Mouse (Mus musculus) liver, embryonic 16.5 days (tissue): ENCODE data around the gene Ugt1a1. TPM values are rescaled to one million over a fixed set of nuclear protein-coding genes. Genes with fewer than 3 reads are reported as not detected.

ENCODE experiments used
- ATAC-seq: fragments of 200-750 bp; cut with Nextera tagmentation; 2 replicates; pipeline ENCODE4 v1.8.0; 2017; ENCODE audit warnings: low read depth, mild to moderate bottlenecking, moderate number of reproducible peaks, moderate library complexity
- H3K27ac ChIP-seq: fragments of 300-500 bp; sonication (generic); 2 replicates; pipeline ENCODE4 v1.5.1; 2014; ENCODE audit warnings: mild to moderate bottlenecking, low read length
- H3K27me3 ChIP-seq: fragments of 300-500 bp; sonication (generic); 2 replicates; pipeline ENCODE4 v1.6.1; 2014; ENCODE audit warnings: low read depth, low read length, mixed read lengths; ENCODE audit not compliant: control insufficient read depth, insufficient read depth
- H3K36me3 ChIP-seq: fragments of 300-500 bp; sonication (generic); 2 replicates; pipeline ENCODE4 v1.6.1; 2014; ENCODE audit warnings: mild to moderate bottlenecking; ENCODE audit not compliant: control insufficient read depth, insufficient read depth
- H3K4me1 ChIP-seq: fragments of 300-500 bp; sonication (generic); 2 replicates; pipeline ENCODE4 v1.6.1; 2014; ENCODE audit warnings: low read depth, low read length, mixed read lengths; ENCODE audit not compliant: control insufficient read depth
- H3K4me2 ChIP-seq: fragments of 300-500 bp; sonication (generic); 2 replicates; pipeline ENCODE4 v1.6.1; 2014; ENCODE audit warnings: low read depth, low read length, mixed read lengths
- H3K4me3 ChIP-seq: fragments of 300-500 bp; sonication (generic); 2 replicates; pipeline ENCODE4 v1.5.1; 2014; ENCODE audit warnings: low read depth, mild to moderate bottlenecking, low read length
- H3K9ac ChIP-seq: fragments of 300-500 bp; sonication (generic); 2 replicates; pipeline ENCODE4 v1.6.1; 2014; ENCODE audit warnings: low read depth, low read length
- H3K9me3 ChIP-seq: fragments of 300-500 bp; sonication (generic); replicated peaks from 2 replicates; pipeline ENCODE4 v1.6.1; 2016; ENCODE audit warnings: low read length; ENCODE audit not compliant: control insufficient read depth
- WGBS: fragments of 180-500 bp; shearing (Covaris S2); extraction: QIAGEN DNeasy Blood & Tissue Kit; methylation state at CpG from one replicate; pipeline ENCODE4 v1.1.7; 2014; ENCODE audit not compliant: insufficient replicate concordance; 5-methylcytosine and 5-hydroxymethylcytosine counted together
- polyA plus RNA-seq: library from polyadenylated mRNA; unstranded; fragments of >200 nt; fragmentation: Nextera tagmentation; extraction: Ambion mirVana; gene quantifications from 2 replicates; pipeline ENCODE4 v1.2.1, GENCODE M21; 2015

The Ugt1a1 gene
- polyA plus RNA-seq, 1 experiment from 2014 or later, result 0.21 TPM

DNA sequence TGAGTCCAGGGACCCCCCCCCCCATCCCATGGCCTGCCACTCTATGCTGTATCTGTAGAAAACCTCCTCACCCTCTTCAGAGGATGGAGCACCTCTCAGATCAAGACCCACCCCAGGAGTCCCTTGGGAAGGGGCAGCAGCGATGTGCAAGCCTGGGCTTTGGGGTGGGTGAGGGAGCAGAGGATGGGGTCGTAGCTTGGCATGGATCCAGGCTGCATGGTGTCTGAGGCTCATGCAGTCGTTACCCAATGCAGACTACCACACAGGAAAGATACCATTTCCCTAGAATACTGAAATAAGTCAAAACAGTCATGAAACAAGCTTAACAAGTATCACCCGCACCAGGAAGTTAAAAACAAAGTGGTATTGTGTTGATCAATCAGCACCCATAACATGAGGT lies 36.9 kb downstream of the Ugt1a1 start:
- ATAC-seq, result no peak
- Histone ChIP-seq H3K9me3 (peaks cover 7% of the 10 kb centered on the region), H3K27me3 (no peaks in the 10 kb centered on the region)

DNA sequence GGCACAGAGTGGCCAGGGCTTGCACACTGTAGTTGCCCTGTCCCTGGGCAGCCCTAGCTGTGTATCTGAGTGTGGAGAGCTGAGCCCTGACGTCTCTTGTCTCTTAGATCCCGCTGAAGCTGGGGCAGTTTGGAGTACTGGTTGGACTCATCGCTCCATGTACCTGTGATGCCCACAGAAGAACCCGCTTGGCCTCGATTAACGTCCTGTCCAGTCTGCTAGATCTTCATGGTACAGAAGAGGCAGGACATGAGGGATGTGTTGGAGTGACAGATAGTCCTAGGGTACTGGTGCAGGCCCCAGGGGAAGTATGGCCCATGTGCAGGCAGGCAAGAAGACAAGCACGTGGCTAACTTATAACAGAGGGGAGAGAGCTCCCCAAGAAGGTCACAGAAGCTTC lies 37.8 kb downstream of the Ugt1a1 start:
- ATAC-seq, result no peak
- no peak overlapping the region for H3K9ac ChIP-seq
- H3K4me3 ChIP-seq, result no peak overlapping the region
- no peak overlapping the region for H3K4me2 ChIP-seq
- H3K27me3 ChIP-seq, result no peaks in the 10 kb centered on the region
- no peaks in the 10 kb centered on the region for H3K36me3 ChIP-seq
- WGBS, result 59% methylated on average over 7 of the region's 7 CpGs
- peaks cover 7% of the 10 kb centered on the region for H3K9me3 ChIP-seq
- no peak overlapping the region for H3K27ac ChIP-seq
- no peaks in the 10 kb centered on the region for H3K4me1 ChIP-seq

More for the DNA sequence above, 36.9 kb downstream of the Ugt1a1 start:
- 46% methylated on average over 4 of the region's 4 CpGs for WGBS
- H3K36me3 ChIP-seq, result no peaks in the 10 kb centered on the region
- no peak overlapping the region for H3K9ac ChIP-seq
- H3K4me2 ChIP-seq, result no peak overlapping the region
- no peaks in the 10 kb centered on the region for H3K4me1 ChIP-seq
- no peak overlapping the region for H3K4me3 ChIP-seq
- H3K27ac ChIP-seq, result no peak overlapping the region

DNA sequence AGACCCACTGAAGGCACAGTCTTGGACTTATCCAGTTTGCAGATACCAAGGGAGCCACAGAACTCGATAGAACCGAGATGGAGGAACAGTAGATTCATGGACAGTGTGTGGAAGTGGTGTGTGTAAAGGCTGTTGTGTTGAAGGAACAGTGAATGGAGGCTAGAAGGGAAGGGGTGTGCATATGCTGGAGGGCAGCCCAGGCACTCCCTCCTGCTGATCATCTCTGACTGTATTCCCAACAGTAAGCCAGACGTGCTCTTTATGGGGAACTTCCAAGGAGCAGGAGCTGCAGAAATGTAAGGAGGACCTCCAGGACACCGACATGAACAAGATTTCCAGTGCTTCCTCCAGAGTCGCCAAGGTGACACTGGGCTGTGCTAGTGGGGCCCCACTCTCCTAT lies 38.3 kb downstream of the Ugt1a1 start:
- Histone ChIP-seq H3K27me3 (no peaks in the 10 kb centered on the region), H3K9ac (no peak overlapping the region), H3K4me1 (no peaks in the 10 kb centered on the region), H3K36me3 (no peaks in the 10 kb centered on the region), H3K27ac (no peak overlapping the region), H3K9me3 (peaks cover 7% of the 10 kb centered on the region), H3K4me3 (no peak overlapping the region), H3K4me2 (no peak overlapping the region)
- 59% methylated on average over 5 of the region's 5 CpGs for WGBS
- no peak for ATAC-seq

DNA sequence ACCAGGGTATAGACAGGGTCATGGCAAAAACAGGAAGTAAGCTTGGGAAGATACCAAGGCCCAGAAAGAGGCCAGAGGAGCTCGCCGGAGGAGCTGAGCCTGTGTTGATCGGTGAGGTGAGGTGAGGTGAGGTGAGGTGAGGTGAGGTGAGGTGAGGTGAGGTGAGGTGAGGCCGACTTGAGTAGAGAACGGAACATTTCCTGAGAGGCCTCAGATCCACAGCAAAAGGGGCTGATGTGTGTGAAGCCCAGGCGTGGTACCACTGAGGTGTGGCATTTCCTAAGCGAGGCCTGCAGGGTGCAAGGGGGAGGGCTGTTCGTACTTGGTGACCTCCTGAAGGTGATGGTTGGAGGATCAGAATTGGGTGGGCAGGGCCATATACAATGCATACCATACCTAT lies 41.3 kb downstream of the Ugt1a1 start:
- Histone ChIP-seq H3K36me3 (no peaks in the 10 kb centered on the region), H3K9me3 (peaks cover 7% of the 10 kb centered on the region; the same call in 1 of the 2 replicates), H3K27ac (no peak overlapping the region), H3K4me1 (no peaks in the 10 kb centered on the region), H3K4me2 (no peak overlapping the region), H3K27me3 (no peaks in the 10 kb centered on the region), H3K4me3 (no peak overlapping the region), H3K9ac (no peak overlapping the region)
- WGBS, result 54% methylated on average over 8 of the region's 8 CpGs
- ATAC-seq, result peak; percentile 5; the same call in 1 of the 2 replicates

DNA sequence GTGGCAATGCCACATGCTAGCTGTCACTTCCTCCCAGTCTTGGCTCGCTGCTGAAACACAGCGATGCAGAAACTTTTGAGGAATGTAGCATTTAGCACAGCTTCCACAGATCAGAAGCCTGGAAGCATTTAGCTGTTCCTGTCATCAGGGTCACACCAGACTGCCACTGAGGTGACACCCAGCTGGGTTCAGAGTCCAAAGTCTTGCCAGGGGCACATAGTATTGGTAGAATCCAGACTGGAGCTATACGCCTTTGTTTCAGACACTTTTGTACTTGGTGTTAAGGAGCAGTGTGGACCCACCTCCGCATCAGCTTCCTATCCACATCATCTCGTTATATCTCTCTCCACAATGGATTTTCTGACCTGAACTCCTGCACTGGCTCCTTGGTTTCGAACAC lies 41.8 kb downstream of the Ugt1a1 start:
- peak; percentile 46 for ATAC-seq
- Histone ChIP-seq H3K27me3 (no peaks in the 10 kb centered on the region), H3K9me3 (peaks cover 7% of the 10 kb centered on the region; the same call in 1 of the 2 replicates), H3K4me3 (no peak overlapping the region), H3K36me3 (no peaks in the 10 kb centered on the region), H3K9ac (no peak overlapping the region), H3K27ac (no peak overlapping the region), H3K4me1 (no peaks in the 10 kb centered on the region), H3K4me2 (no peak overlapping the region)
- WGBS, result 54% methylated on average over 6 of the region's 6 CpGs

DNA sequence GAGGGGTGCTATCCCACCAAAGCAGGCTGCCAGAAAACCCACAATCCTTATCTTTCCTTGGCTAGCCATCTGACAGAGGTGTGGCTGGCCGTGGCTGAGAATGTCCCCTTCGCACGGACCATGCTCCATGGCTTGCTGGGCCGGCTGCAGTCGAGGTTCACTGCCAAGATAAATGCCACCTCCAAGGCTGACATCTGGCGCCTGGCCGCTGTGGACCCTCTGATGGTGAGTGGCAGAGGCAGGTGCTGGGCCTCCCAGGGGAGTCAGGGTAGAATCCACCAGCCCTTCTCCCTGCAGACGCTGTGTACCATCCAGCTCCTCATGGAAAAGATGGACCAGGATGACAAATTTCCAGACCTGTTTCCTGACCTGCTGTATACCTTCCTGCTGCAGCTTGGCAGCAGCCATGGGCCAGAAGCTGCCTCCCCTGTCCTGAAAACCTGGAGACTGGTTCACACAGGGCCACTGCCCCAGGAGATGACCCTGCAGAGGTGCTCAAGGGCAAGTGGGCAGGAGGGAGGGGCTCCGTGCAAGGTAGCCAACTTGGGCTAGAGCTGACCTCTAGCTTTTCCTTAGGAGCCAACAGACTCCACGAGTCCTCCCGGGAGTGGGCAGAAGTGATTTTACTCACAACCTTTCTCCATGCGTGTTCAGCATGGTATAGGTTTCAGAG lies 43.2 kb downstream of the Ugt1a1 start:
- Histone ChIP-seq H3K4me3 (no peak overlapping the region), H3K27ac (no peak overlapping the region), H3K9ac (no peak overlapping the region), H3K9me3 (no peaks in the 10 kb centered on the region; the same call in 1 of the 2 replicates), H3K4me1 (peaks cover 9% of the 10 kb centered on the region), H3K4me2 (no peak overlapping the region), H3K27me3 (no peaks in the 10 kb centered on the region), H3K36me3 (no peaks in the 10 kb centered on the region)
- ATAC-seq, result no peak
- 60% methylated on average over 12 of the region's 12 CpGs for WGBS

DNA sequence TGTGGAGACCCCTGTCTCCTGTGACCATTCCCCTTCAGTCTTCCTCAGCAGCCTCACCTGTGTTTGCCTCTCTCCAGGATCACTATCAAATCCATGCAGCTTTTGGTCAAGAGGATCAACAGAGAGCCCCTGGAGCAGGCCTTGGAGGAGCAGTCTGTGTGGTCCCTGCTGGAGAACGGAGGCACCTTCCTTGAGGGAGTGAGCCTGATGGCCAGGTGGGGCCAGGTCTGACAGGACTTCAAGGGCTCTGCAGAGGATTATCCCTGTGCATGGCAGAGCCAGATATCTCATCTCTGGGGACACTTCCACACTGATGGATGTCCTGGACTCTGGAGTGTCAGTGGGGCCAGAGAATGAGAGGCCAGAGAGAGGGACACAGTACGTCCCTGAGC lies 43.7 kb downstream of the Ugt1a1 start:
- WGBS, result 47% methylated on average over 2 of the region's 2 CpGs
- Histone ChIP-seq H3K4me3 (no peak overlapping the region), H3K4me2 (no peak overlapping the region), H3K9ac (no peak overlapping the region), H3K4me1 (peaks cover 15% of the 10 kb centered on the region), H3K27me3 (no peaks in the 10 kb centered on the region), H3K27ac (no peak overlapping the region), H3K9me3 (no peaks in the 10 kb centered on the region; the same call in 1 of the 2 replicates), H3K36me3 (no peaks in the 10 kb centered on the region)
- no peak for ATAC-seq

DNA sequence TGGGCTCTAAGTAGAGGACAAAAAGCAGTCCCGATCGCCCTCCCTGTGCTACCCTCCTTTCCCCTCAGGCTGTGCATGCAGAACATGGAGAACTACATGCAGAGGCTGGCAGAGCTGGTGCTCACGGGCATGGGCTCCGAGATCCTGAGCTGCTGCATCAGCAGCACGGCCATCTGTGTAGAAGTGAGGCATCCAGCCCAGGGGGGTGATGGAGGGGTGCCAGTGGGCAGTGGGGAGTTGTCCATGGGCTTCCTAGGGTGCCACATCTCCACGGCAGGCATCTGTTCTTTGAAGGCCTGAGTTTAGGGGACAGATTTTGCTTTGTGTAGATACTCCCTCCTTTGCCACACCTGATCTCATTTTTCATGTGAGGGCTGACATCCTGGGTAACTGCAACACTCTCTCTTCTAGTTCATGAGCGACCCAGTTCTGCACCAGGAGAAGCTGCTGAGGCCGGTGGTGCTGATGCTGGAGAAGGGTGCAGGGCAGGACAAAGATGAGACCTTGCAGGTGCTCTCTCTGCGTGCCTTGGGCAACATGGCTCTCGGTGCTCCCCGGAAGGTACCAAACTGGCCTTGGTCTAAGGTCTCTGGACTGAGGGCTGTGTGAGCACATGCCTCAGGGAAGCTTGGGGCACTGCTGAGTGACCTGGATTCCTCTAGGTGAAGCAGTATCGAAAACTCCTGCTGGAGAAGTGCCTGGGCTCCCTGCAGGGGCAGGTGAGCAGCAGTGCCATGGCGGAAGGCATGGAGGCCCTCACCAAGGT lies 44.4 kb downstream of the Ugt1a1 start:
- H3K4me2 ChIP-seq, result no peak overlapping the region
- H3K9ac ChIP-seq, result no peak overlapping the region
- no peaks in the 10 kb centered on the region for H3K27me3 ChIP-seq
- WGBS, result 62% methylated on average over 13 of the region's 13 CpGs
- H3K27ac ChIP-seq, result no peak overlapping the region
- H3K36me3 ChIP-seq, result no peaks in the 10 kb centered on the region; the same call in 1 of the 2 replicates
- peaks cover 18% of the 10 kb centered on the region for H3K4me1 ChIP-seq
- no peak for ATAC-seq
- no peak overlapping the region for H3K4me3 ChIP-seq
- no peaks in the 10 kb centered on the region for H3K9me3 ChIP-seq
